Mouse (Mus musculus) kidney, adult 2 months (tissue): ENCODE measurements around the gene Foxf1. TPM values are rescaled to one million over a fixed set of nuclear protein-coding genes. Genes with fewer than 3 reads are reported as not detected.
A peak's percentile ranks its signal among the peaks of the same experiment; 100 is the strongest.

Experiments
- DNase-seq: peaks from one replicate; pipeline ENCODE4 v3.0.0; 2021
- H3K27ac ChIP-seq: fragments of 200-500 bp; 2 replicates; pipeline ENCODE4 v1.5.1; 2012; ENCODE audit warnings: low read depth, low read length, control low read depth, inconsistent platforms; ENCODE audit not compliant: insufficient read depth
- H3K27me3 ChIP-seq: fragments of 200-500 bp; replicated peaks from 2 replicates; pipeline ENCODE4 v1.6.1; 2012; ENCODE audit warnings: mild to moderate bottlenecking, moderate library complexity, low read length, inconsistent platforms; ENCODE audit not compliant: control insufficient read depth, insufficient read depth
- H3K36me3 ChIP-seq: fragments of 200-500 bp; 2 replicates; pipeline ENCODE4 v1.6.1; 2012; ENCODE audit warnings: mild to moderate bottlenecking, moderate library complexity, low read length, inconsistent platforms; ENCODE audit not compliant: control insufficient read depth, insufficient read depth
- H3K4me1 ChIP-seq: fragments of 200-500 bp; 2 replicates; pipeline ENCODE4 v1.6.1; 2011; ENCODE audit warnings: low read length; ENCODE audit not compliant: control insufficient read depth, insufficient read depth
- H3K4me3 ChIP-seq: fragments of 200-500 bp; 2 replicates; pipeline ENCODE4 v1.5.1; 2011; ENCODE audit warnings: mild to moderate bottlenecking, low read depth, low read length, control low read depth; ENCODE audit not compliant: insufficient read depth
- CTCF ChIP-seq: fragments of 200-500 bp; conservative IDR thresholded peaks from 2 replicates; pipeline ENCODE4 v1.5.1; 2011; ENCODE audit warnings: low read depth, mild to moderate bottlenecking, control low read depth, low read length, moderate library complexity, mixed read lengths; ENCODE audit not compliant: insufficient read depth, insufficient read length
- POLR2A ChIP-seq: fragments of 200-500 bp; IDR thresholded peaks from one replicate; pipeline ENCODE4 v1.6.1; 2011; ENCODE audit warnings: low read depth, low read length, control low read depth
- WGBS: fragments of 180-500 bp; shearing (Covaris S2); methylation state at CpG from one replicate; pipeline ENCODE4 v1.1.7; 2018; 5-methylcytosine and 5-hydroxymethylcytosine counted together
- polyA plus RNA-seq: library from polyadenylated mRNA; depleted of rRNA; stranded (reverse); fragments of >200 nt; gene quantifications from 2 replicates; pipeline ENCODE4 v1.2.3, GENCODE M21; 2012

Gene Foxf1
- polyA plus RNA-seq, 1 experiment = 0.52 TPM

DNA sequence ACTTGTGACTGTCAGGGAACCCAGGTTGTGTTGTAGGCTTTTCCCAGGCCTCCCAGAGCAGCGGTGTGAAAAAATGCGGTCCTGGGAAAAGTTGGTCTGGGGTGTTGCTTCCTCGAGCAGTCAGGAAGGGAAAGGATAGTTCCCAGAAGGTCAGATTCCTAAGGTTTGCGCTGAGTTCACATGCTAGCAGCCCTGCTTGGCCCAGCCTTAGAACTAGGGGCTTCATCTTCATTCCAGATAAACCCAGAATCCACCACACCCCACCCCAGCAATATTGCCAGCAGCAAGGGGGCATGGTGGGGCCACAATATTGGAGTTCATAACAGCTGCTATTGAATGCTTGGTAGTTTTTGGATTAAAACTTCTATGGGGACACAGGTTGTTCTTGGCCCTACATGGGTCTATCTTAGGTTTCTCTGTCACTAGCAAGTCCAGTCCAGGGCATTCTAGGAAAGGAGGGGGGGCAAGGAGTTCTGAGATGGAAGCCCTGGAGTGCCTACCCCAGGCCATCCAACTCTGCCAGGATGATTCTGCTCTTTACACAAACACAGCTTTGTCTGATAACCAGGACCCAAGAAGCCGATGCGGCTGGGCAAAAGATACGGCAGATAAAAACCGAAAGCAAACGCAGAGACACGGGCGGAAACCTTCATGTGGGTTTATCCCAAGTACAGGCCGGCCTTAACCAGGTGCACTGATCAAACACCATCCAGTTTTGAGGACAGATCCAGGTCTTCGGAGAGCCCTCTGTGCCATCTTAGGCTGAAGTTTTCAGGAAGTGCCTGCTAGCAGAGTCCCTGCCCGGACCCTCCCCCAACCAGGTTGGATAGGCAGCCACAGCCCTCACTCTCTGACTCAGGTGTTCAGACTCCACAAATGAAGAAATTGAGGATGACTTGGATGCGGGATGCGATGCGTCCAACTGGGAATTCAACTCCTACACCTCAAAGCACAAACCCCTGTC is 36.6 kb downstream of the Foxf1 start:
- H3K4me1 ChIP-seq = no peaks in the 10 kb centered on the region
- no peak for DNase-seq
- H3K27ac ChIP-seq = no peak overlapping the region
- WGBS = 45% methylated on average over 17 of the region's 17 CpGs
- TF ChIP-seq CTCF = no peak
- no peaks in the 10 kb centered on the region for H3K36me3 ChIP-seq
- 0 out of 2 replicates have a peak, but pooled peaks cover 6% of the 10 kb centered on the region for H3K27me3 ChIP-seq
- peak overlapping the region; percentile 20 for H3K4me3 ChIP-seq

DNA sequence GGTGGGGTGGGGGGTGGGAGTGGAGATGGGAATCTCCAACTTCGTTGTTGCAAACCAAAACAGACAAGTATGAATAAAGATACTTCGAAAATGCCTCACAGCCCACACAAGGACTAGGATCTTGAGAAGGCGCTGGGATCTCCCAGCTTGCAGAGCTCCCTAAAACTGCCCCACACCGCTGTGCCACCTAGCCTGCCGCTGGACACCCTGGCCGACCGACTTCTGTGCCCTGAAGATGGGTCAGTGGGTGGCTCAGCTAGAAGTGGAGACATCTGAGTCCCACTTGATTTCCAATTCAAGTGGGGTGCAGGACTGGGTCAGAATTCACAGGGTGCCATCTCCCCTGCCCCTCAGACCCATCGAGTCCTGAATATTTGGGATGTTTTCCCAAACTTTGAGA is 37.5 kb downstream of the Foxf1 start:
- Histone ChIP-seq H3K27me3 (0 out of 2 replicates have a peak, but pooled peaks cover 6% of the 10 kb centered on the region), H3K4me3 (no peak overlapping the region), H3K36me3 (no peaks in the 10 kb centered on the region), H3K4me1 (no peaks in the 10 kb centered on the region), H3K27ac (no peak overlapping the region)
- DNase-seq = no peak
- WGBS = 62% methylated on average over 8 of the region's 8 CpGs
- no peak for TF ChIP-seq CTCF

DNA sequence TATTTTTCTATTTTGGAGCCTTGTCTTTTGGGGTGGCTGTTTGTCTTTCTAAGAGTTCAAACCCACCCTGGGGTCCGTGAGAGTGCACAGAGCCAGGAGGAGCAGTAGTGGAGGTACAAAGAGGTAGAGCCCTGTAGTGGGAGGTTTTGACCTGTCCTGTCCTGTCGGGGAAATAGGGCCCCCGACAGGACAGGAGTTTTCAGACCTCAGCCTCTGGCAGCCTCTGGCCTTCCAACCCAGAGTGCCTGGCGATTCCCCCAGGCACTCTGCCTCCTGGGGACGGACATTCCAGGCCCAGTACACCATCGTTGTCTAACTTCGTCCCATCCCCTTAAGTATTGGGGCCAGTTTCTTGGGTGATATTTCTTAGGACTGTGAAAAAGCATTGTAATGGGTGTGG is 38.2 kb downstream of the Foxf1 start:
- Histone ChIP-seq H3K27me3 (0 out of 2 replicates have a peak, but pooled peaks cover 5% of the 10 kb centered on the region), H3K4me3 (no peak overlapping the region), H3K4me1 (no peaks in the 10 kb centered on the region), H3K27ac (no peak overlapping the region), H3K36me3 (no peaks in the 10 kb centered on the region)
- no peak for DNase-seq
- TF ChIP-seq CTCF = no peak
- TF ChIP-seq POLR2A = no peak
- WGBS = 65% methylated on average over 7 of the region's 7 CpGs

GRCm38 (mm10) chr8:121123113-121123512 is 38.9 kb downstream of the Foxf1 start:
- Histone ChIP-seq H3K36me3 (no peaks in the 10 kb centered on the region), H3K4me3 (no peak overlapping the region), H3K27ac (no peak overlapping the region), H3K4me1 (no peaks in the 10 kb centered on the region), H3K27me3 (0 out of 2 replicates have a peak, but pooled peaks cover 1% of the 10 kb centered on the region)
- WGBS = 91% methylated on average over 2 of the region's 2 CpGs
- TF ChIP-seq CTCF (no peak), POLR2A (no peak)
- DNase-seq = no peak

GRCm38 (mm10) chr8:121124547-121125239 is 40.5 kb downstream of the Foxf1 start:
- H3K36me3 ChIP-seq = no peaks in the 10 kb centered on the region
- no peaks in the 10 kb centered on the region for H3K4me1 ChIP-seq
- H3K4me3 ChIP-seq = no peak overlapping the region
- H3K27me3 ChIP-seq = no peaks in the 10 kb centered on the region
- TF ChIP-seq POLR2A (no peak), CTCF (no peak)
- WGBS = 13% methylated on average over 17 of the region's 17 CpGs
- no peak for DNase-seq
- H3K27ac ChIP-seq = 0 out of 2 replicates have a peak overlapping the region, but pooled peaks have one; percentile 7

- TF ChIP-seq CTCF = peak; percentile 33
- TF ChIP-seq POLR2A = peak; percentile 37
- Histone ChIP-seq H3K4me3 (peak overlapping the region; percentile 12; the same call in 1 of the 2 replicates), H3K4me1 (no peaks in the 10 kb centered on the region), H3K36me3 (no peaks in the 10 kb centered on the region), H3K27me3 (no peaks in the 10 kb centered on the region), H3K27ac (peak overlapping the region; percentile 33; the same call in 1 of the 2 replicates)
- peak; percentile 77 for DNase-seq
- 1% methylated on average over 35 of the region's 36 CpGs for WGBS
Measured at GRCm38 (mm10) chr8:121125311-121125876, 41.2 kb downstream of the Foxf1 start.
